Mouse (Mus musculus) layer of hippocampus, postnatal 10 days (tissue): ENCODE results near the gene Musk. TPM values are rescaled to one million over a fixed set of nuclear protein-coding genes. Genes with fewer than 3 reads are reported as not detected.

Experiments
- DNase-seq, 2 experiments: peaks; one replicate each; pipeline ENCODE4 v3.0.0; 2021; ENCODE audit warnings: low spot score in 2 of 2
- total RNA-seq, 2 experiments: library from RNA; stranded (reverse); gene quantifications; 2 replicates each; pipeline ENCODE4 v1.2.3; 2021

The Musk gene
- total RNA-seq, 2 experiments from 2014 or later: 2.3 to 2.6 TPM

DNA sequence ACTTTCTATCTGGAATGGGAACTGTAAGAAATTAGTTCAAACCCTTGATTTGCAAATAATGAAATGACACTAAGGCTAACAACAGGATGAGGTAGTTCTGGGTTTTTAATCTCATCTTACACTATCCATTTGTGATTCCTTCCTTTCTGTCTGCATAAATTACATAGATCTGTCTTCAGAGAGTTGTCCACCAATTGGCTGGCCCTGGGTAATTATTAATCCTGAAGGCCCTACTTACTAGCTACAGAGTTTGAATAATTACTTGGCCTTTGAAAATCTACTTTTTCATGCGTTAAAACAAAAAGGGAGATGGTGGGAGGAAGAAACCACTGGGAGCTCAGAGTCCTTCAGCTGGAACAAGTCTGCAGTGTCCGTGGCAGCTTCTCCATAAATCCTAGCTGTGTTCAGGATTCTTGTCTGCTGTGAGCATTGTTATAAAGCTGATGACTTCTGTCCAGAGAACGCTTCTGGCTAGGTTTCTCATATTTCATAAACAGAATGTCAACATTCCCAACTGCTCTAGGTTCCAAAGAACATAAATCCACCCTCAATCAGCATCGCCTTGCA, 29.3 kb downstream of the Musk start:
- no peak for DNase-seq

GRCm38 (mm10) chr4:58317536-58317935, 31.8 kb downstream of the Musk start:
- no peak for DNase-seq

DNA sequence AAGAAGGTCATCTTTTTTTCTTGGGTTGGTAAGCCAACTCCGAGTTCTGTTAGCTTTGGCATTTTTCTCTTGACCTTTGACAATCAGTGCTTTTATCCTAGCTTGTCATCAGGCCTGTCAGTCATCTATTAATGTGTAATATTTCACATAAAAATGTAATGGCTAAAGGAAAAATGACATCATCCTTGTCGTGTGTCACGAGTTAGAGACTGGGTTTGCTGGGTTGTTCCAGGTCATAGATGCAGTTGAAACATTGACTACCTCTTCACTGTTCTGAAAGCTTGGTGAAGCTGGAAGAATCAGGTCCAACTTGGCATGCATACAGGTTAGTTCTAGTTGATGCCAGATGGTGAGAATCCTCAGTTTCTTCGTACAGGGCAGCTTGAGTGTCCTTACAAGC, 34.5 kb downstream of the Musk start:
- DNase-seq: no peak

DNA sequence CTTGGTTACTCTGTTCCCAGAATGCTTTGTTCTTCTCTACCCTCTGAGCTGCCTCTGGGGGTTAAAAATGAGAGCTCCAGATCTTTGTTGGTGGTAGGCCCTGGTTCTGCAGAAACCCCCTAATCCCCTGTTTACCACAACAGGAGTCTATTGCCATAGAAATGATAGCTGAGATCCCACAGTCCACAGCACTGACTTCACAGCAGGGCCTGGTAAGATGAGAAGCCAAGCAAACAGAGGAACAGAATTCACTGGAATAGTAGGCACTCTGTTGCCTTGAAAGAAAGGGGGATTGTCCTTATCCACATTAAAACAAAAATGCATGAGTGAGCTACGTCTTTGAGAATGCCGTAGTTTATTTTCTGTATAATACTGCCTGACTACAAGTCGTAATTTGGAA, 41.0 kb downstream of the Musk start:
- peak in 1 of 2 experiments; percentile 14 for DNase-seq

DNA sequence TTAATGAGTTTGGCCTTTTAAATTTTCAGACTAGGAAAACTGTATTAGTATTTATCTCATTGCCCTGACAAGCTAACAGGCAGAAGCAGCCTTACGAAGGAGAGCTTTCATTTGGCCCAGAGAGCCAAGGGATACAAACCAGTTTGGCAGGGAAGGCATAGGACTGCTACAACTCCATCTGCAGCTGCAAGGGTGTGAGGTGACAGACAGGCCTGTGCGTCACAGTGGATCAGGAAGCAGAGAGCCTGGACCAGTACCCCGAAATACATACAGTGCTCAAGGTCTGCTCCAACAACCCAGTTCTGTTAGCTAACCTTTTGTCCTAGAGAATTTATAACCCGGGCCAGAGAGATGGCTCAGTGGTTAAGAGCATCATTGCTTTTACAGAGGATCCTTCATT, 42.5 kb downstream of the Musk start:
- no peak for DNase-seq

DNA sequence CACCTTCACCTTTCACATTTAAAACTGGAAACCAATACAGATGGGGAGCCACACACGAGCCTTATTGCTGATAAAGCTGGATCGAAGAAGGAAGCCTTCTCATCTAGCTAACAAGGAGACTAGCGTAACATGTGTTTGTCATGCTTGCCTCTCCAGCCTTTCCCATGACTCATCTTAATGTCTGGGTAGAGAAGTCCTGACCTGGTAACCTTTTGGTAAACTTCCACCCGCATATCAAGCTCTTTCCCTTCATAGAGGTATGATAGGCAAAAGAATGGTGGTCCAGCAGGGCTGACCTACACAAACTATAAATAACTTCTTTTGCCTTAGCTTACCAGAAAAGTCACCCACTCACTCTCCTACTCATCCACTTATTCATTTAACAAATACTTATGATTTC, 44.3 kb downstream of the Musk start:
- DNase-seq: no peak

- DNase-seq: no peak
These were observed 45.3 kb downstream of the Musk start for GRCm38 (mm10) chr4:58330864-58331638.

DNA sequence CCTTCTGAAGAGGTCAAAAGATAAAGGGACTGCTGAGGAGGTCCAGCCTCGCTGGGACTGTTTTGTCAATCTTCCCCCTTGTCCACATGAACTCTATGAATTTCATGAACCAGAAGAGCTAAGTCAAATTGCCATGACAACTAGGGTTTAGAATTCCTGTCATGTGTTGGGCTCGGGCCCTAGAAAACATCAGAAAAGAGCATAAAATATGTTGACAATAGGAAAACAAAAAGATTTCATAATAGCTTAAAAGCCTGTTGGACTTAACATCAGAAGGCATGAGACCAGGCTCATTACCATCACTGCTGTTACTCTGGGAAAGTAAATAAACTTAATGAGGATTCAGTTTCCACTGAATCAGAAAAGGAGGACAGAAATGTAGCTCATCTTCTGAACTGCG, 46.6 kb downstream of the Musk start:
- no peak for DNase-seq

DNA sequence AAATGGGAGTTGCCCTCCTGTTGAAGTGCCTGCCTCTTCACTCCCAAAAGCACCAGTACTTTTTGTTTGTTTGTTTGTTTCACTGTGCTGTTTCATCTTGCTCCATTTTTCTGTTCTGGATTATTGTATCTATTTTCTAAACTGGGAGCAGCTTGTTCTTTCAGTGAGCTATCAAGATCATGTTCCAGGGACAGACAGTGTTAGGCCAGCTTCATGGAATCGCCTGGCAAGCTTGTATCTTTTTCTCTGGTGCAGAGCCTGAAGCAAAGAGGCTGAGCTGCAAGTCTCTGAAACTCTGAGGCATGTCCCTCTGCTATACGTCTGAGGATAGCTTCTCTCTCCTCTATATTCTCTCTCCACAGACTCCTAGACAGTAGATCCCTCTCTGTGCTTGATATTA, 50.5 kb downstream of the Musk start:
- DNase-seq: no peak

DNA sequence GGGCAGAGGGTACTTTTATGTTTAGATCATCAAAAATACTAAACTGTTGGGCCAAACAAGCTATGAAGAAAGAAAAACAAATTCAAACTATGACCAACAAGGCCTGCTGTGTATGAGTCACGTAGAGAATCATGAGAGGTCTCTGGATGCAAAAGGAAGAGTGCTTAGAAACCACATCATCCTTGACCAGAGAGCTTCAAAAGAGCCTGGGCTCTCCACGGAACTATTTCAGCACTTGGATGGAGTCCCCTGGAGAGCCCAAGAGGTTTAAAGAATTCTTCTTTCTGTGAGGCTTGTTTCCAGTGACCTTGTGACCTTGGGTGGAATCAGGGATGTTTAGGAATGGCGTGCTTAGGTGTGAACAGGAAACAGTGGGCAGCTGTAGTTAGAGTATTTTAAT, 53.5 kb downstream of the Musk start:
- no peak for DNase-seq

- DNase-seq: no peak
These were observed 64.4 kb downstream of the Musk start for GRCm38 (mm10) chr4:58350206-58350605.

DNA sequence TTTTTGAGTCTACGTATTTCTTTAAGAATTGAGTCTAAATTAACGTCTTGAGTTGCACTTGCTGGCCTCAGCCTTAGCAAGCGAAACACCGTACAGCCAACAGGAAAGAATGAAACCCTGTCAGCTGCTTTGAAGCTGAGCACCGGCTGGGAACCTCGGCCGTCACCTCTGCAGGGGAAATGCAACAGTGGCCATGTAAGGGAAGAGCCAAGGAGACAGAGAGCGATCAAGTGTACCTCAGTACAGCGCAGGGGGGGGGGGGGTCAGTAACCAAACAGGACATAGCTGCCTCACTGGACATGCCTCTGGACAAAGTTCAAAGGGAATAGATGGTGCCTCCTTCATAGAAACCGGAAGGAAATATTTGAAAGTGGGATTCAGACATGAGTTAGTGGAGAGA, 65.4 kb downstream of the Musk start:
- no peak for DNase-seq

DNA sequence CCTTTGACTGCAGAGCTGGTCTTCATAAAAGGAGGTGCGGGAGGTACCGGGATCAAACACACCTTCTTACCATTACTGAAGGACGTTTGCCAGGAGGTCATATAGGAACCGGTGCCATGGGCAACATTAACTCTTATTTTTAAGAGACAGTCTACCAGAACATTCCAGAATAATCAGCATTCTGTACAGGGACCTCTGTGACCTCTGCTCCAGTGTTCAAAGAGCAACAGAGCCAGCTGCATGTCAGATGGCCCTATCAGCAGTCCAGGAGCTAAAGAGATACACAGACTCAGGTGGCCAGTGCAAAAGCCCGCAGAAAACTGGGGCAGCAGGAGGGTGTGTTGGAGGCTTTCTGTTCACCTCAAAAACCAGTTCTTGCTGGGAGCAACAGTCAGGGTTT, 65.8 kb downstream of the Musk start:
- no peak for DNase-seq

GRCm38 (mm10) chr4:58358996-58359395, 73.2 kb downstream of the Musk start:
- DNase-seq: no peak

DNA sequence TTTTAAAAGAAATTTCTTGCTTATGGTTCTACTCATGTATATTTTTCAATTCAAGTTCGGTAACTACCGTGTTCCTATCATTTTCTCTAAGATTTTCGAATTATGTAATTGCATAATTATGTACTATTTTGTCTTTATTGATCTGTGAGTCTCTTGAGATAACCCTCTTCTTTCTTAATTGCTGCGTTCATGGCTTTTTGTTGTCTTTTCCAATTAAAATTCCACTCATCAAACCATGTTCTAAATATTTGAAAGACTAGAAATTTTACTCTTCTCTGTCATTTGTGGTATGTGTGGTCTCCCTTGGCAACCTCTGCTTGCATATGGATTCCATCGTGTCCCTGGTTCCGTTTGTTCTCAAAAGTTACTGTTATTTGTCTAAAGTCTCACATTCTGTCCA, 79.6 kb downstream of the Musk start:
- no peak for DNase-seq

- DNase-seq: no peak
These were observed 85.3 kb downstream of the Musk start for GRCm38 (mm10) chr4:58371106-58371505.

GRCm38 (mm10) chr4:58373599-58373998, 87.8 kb downstream of the Musk start:
- DNase-seq: no peak

DNA sequence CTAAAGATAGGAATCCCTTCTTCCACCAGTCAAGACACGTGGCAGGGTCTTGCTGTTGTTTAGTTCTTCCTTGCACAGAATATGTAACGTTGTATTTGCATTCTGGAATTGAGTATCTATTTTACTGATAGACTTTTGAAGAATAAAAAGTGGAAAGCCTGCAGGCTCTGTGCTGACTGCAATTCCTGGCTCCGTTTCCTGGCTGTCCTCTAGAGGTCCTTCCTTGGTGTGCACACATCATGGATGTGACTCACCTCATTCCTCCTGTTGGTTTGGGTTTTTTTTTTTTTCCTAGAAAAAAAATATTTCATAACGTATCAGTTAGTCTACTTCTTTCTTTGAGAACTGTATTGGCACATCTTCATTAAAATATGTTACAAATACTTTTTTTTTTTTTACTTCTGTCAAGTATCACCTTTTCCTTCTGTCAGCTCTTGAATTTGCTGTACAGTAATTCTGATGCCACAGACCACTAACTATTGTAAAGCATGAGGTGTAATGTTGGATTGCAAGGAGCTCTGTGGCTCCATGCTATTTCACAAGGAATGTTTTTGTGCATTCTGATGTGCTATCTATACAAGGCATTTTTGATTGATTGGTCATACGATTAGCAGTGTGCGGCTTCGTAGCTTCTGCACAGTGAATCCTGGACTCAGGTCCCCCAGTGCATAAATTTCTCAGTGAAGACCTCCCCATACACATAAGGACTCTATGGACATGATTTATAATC, 88.5 kb downstream of the Musk start:
- peak in 1 of 2 experiments; percentile 36 for DNase-seq

- DNase-seq: no peak
These were observed 93.4 kb downstream of the Musk start for GRCm38 (mm10) chr4:58379186-58379585.

GRCm38 (mm10) chr4:58400861-58401341, 115.1 kb downstream of the Musk start:
- DNase-seq: peak; percentile 56 to 72

GRCm38 (mm10) chr4:58401973-58402501, 116.3 kb downstream of the Musk start:
- no peak for DNase-seq
